Mouse (Mus musculus): ENCODE data around the gene Malsu1.

DNA sequence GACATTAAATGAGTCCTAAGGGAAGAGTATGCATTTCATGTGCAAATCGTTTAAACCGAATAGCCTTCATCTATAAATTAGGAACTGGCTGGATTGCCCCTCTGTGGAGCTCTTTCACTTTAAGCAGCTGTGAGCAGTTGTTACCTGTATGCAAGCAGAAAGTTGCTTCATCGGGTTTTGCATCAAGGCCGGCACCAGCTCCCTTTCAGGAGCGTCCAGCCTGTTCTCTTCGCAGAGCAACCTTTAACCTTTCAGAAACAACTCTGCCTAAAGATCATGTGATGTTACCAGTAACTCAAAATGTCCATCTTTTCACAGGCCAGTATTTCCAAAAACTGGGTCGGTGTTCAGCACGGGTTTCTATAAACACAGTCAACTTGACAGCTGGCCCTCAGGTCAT lies 26.6 kb upstream of the Malsu1 start:
- TF ChIP-seq CTCF (IDR thresholded peaks at IDR 0.05; ENCODE audit: borderline replicate concordance, insufficient read depth, low read length) (no peak), POLR2A (IDR thresholded peaks at IDR 0.05; ENCODE audit: low read depth, low read length) (no peak)
